Mouse (Mus musculus): ENCODE measurements around the gene Ube2n. TPM values are rescaled to one million over a fixed set of nuclear protein-coding genes. Genes with fewer than 3 reads are reported as not detected.
"Not testable (repeated sequence)": the region's sequence is repeated elsewhere in the genome, so short reads cannot be mapped to it uniquely, and the experiment has no call there.

The Ube2n gene
- polyA plus RNA-seq, 1 experiment from 2014 or later, result 471 TPM

DNA sequence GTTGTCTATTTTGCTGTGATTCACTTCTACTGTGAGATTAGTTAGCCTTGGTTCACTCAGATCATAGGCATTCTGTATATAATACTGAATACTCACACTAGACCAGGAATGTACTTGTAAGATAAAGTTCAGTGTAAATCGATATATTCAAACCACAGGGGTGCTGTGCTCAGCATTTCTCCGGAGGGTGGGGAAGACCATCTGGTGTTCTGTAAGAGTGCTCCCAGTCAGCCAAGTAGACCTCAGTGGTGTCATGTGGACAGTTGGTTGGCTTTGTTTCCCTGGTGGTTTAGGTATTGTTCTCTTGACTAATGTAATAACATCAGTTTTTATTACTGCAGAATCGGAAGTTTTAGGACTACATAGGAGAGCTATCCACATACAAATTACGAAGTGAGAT, 30.1 kb downstream of the Ube2n start:
- DNase-seq (ENCODE audit: low spot score), result no peak

DNA sequence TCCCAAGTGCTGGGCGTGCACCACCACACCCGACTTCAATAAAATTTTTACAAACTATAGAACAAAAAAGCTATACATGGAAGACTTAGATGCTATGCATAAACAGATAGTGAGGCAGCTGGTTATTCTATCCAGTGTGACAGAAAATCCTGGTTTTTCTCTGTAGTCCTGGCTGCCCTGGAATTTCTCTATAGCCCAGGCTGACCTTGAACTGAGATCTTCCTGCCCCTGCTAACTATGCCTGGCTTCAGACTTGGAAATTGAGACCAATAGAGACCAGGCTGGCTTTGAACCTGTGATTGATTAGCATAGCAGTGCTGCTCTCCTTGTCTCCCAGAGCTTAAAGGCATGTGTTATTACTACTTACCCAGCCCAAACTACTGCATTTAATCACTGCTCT, 31.2 kb downstream of the Ube2n start:
- H3K36me3 ChIP-seq (ENCODE audit: control insufficient read depth, insufficient read depth, low read length), result 0 out of 2 replicates have a peak, but pooled peaks cover 4% of the 10 kb centered on the region
- WGBS, result 95% methylated on average over 2 of the region's 2 CpGs

More for the DNA sequence above, 30.1 kb downstream of the Ube2n start:
- WGBS, result 74% methylated on average over 4 of the region's 4 CpGs
- no peaks in the 10 kb centered on the region for H3K9me3 ChIP-seq (ENCODE audit: control insufficient read depth, low read length)
- H3K9ac ChIP-seq (ENCODE audit: low read depth, low read length), result no peak overlapping the region
- H3K4me2 ChIP-seq (replicated peaks; ENCODE audit: low read depth, low read length), result no peak overlapping the region
- H3K36me3 ChIP-seq (ENCODE audit: control insufficient read depth, insufficient read depth, low read length), result 0 out of 2 replicates have a peak, but pooled peaks cover 2% of the 10 kb centered on the region
- no peak overlapping the region for H3K4me3 ChIP-seq (ENCODE audit: low read depth, low read length)
- no peak for ATAC-seq (ENCODE audit: low FRiP score)
- no peaks in the 10 kb centered on the region for H3K27me3 ChIP-seq (ENCODE audit: control insufficient read depth, insufficient read depth, low read length)
- no peak overlapping the region for H3K27ac ChIP-seq (ENCODE audit: low read depth, low read length)
- H3K4me1 ChIP-seq (replicated peaks; ENCODE audit: control insufficient read depth, insufficient read depth, low read length), result no peaks in the 10 kb centered on the region

DNA sequence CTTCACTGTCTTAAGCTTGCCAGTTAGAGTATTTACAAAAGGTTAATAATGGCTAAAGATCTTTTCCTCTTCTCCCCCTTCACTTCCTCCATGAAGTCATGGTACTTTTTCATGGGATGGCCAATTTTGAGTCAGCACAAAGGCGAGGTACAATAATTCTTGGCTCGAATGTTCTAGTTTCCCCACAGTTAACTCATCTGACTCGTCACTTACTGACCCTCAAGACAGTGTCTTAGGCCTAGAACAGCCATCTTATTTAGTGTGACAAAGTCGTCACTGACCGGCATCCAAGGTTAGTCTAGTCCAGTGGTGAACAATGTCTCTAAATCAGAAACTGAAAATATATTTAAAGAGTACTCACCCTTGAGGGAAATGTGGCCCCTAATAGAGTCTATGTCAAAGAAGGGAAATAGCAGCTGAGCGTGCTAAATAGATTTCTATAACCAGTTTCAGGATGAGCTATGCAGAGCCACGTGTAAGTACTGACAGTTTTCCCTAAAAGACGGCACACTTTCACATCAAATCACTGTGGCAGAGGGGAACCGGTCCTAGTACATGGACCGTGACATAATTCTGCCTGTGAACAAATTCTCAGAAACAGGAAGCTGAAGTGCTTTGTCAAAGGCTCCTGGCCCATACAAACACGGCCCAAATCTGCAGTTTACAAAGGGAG, 33.3 kb downstream of the Ube2n start:
- Histone ChIP-seq H3K9ac (ENCODE audit: low read depth, low read length) (no peak overlapping the region), H3K27ac (ENCODE audit: low read depth, low read length) (no peak overlapping the region), H3K4me2 (replicated peaks; ENCODE audit: low read depth, low read length) (no peak overlapping the region), H3K4me3 (ENCODE audit: low read depth, low read length) (no peak overlapping the region), H3K27me3 (ENCODE audit: control insufficient read depth, insufficient read depth, low read length) (no peaks in the 10 kb centered on the region), H3K9me3 (ENCODE audit: control insufficient read depth, low read length) (no peaks in the 10 kb centered on the region), H3K4me1 (replicated peaks; ENCODE audit: control insufficient read depth, insufficient read depth, low read length) (no peaks in the 10 kb centered on the region), H3K36me3 (ENCODE audit: control insufficient read depth, insufficient read depth, low read length) (0 out of 2 replicates have a peak, but pooled peaks cover 4% of the 10 kb centered on the region)
- 89% methylated on average over 11 of the region's 11 CpGs for WGBS
- no peak for DNase-seq (ENCODE audit: low spot score)
- ATAC-seq (ENCODE audit: low FRiP score), result no peak

More for the DNA sequence above, 31.2 kb downstream of the Ube2n start:
- no peak for DNase-seq (ENCODE audit: low spot score)
- Histone ChIP-seq H3K4me1 (replicated peaks; ENCODE audit: control insufficient read depth, insufficient read depth, low read length) (no peaks in the 10 kb centered on the region), H3K4me2 (replicated peaks; ENCODE audit: low read depth, low read length) (no peak overlapping the region), H3K9ac (ENCODE audit: low read depth, low read length) (no peak overlapping the region), H3K27ac (ENCODE audit: low read depth, low read length) (no peak overlapping the region), H3K4me3 (ENCODE audit: low read depth, low read length) (no peak overlapping the region), H3K9me3 (ENCODE audit: control insufficient read depth, low read length) (no peaks in the 10 kb centered on the region), H3K27me3 (ENCODE audit: control insufficient read depth, insufficient read depth, low read length) (no peaks in the 10 kb centered on the region)
- ATAC-seq (ENCODE audit: low FRiP score), result no peak

DNA sequence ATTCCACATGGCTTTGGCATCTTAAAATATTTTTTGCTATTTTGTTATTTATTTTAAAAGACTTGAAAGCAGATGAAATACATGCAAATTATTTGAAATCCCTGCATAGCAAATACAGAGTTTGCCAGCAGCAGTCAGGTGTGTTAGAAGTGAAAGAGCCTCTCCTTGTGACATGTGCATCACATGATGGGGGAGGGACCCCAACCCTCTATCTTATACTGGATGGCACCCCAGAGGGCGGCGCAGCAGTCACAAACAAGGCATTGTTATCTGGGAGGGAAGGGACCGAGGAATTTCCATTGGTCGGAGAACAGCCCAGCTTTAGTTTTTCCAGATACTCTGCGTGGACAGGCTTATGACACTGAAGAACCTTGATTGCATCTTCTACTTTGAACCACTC, 34.1 kb downstream of the Ube2n start:
- not testable (repeated sequence) for H3K27ac ChIP-seq (ENCODE audit: low read depth, low read length); H3K9me3 ChIP-seq (ENCODE audit: control insufficient read depth, low read length); H3K4me1 ChIP-seq (replicated peaks; ENCODE audit: control insufficient read depth, insufficient read depth, low read length); H3K36me3 ChIP-seq (ENCODE audit: control insufficient read depth, insufficient read depth, low read length); ATAC-seq (ENCODE audit: low FRiP score); H3K4me3 ChIP-seq (ENCODE audit: low read depth, low read length); H3K4me2 ChIP-seq (replicated peaks; ENCODE audit: low read depth, low read length); DNase-seq (ENCODE audit: low spot score); H3K9ac ChIP-seq (ENCODE audit: low read depth, low read length); H3K27me3 ChIP-seq (ENCODE audit: control insufficient read depth, insufficient read depth, low read length)
- WGBS, result 62% methylated on average over 5 of the region's 5 CpGs

DNA sequence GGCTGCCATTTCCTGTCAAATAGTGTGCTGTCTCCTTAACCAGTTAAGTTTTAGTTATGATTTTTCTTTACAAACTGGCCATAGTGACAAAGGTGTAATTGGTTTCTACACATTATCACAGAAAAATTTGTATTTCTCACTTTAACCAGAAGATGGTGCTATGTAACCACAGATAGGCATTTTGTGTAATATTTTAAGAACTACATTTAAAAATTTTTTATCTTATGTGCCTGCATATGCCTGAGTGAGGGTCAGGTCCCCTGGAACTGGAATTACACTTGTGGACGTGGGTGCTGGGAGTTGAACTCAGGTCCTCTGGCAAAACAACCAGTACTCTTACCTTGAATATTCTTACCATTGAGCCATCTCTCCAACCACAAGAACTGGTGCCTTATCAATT, 35.6 kb downstream of the Ube2n start:
- DNase-seq (ENCODE audit: low spot score) (no peak), ATAC-seq (ENCODE audit: low FRiP score) (no peak)
- Histone ChIP-seq H3K27ac (ENCODE audit: low read depth, low read length) (no peak overlapping the region), H3K9me3 (ENCODE audit: control insufficient read depth, low read length) (no peaks in the 10 kb centered on the region), H3K27me3 (ENCODE audit: control insufficient read depth, insufficient read depth, low read length) (no peaks in the 10 kb centered on the region), H3K4me3 (ENCODE audit: low read depth, low read length) (no peak overlapping the region), H3K9ac (ENCODE audit: low read depth, low read length) (no peak overlapping the region), H3K4me2 (replicated peaks; ENCODE audit: low read depth, low read length) (no peak overlapping the region), H3K4me1 (replicated peaks; ENCODE audit: control insufficient read depth, insufficient read depth, low read length) (no peaks in the 10 kb centered on the region), H3K36me3 (ENCODE audit: control insufficient read depth, insufficient read depth, low read length) (0 out of 2 replicates have a peak, but pooled peaks cover 4% of the 10 kb centered on the region)
- 87% methylated on average over 1 of the region's 1 CpGs for WGBS

DNA sequence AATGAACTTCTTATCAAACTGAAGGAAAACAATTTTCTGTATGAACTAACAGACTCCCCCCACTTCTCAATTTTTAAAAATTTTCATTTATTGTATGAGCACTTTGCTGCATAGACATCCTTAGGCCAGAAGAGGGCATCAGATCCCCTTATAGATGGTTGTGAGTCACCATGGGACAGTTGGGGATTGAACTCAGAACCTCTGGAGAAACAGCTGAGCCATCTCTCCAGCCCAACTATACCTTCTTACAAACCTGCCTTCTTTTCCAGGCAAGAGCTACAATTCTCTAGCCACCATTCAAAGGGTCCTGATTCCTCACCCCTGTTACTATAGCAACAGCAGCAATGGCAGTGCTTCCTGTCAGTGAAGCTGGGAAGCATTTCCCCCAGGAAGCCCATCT, 36.8 kb downstream of the Ube2n start:
- Histone ChIP-seq H3K9me3 (ENCODE audit: control insufficient read depth, low read length) (no peaks in the 10 kb centered on the region), H3K27ac (ENCODE audit: low read depth, low read length) (no peak overlapping the region), H3K9ac (ENCODE audit: low read depth, low read length) (no peak overlapping the region), H3K4me3 (ENCODE audit: low read depth, low read length) (no peak overlapping the region), H3K36me3 (ENCODE audit: control insufficient read depth, insufficient read depth, low read length) (0 out of 2 replicates have a peak, but pooled peaks cover 4% of the 10 kb centered on the region), H3K4me2 (replicated peaks; ENCODE audit: low read depth, low read length) (no peak overlapping the region), H3K27me3 (ENCODE audit: control insufficient read depth, insufficient read depth, low read length) (no peaks in the 10 kb centered on the region), H3K4me1 (replicated peaks; ENCODE audit: control insufficient read depth, insufficient read depth, low read length) (no peaks in the 10 kb centered on the region)
- DNase-seq (ENCODE audit: low spot score) (peak; percentile 45), ATAC-seq (ENCODE audit: low FRiP score) (no peak)

DNA sequence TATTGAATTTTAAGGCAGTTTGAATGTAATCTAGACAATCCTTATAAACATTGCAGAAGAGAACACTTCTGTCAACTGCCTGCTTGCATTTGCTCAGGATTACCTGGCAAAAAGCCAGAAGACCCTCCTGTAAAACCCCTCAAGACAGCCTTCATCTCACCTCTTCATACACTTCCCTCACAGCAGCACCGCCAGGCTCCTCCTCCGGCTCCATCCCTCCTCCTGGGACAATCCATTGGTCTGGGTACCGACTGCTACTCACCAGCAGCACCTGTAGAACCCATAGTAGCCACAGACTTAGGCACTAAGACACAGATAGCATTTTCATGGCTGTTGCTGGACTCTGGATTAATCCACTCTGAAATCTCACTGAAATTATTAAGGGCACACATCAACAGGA, 37.4 kb downstream of the Ube2n start:
- no peaks in the 10 kb centered on the region for H3K9me3 ChIP-seq (ENCODE audit: control insufficient read depth, low read length)
- no peak overlapping the region for H3K4me3 ChIP-seq (ENCODE audit: low read depth, low read length)
- H3K27me3 ChIP-seq (ENCODE audit: control insufficient read depth, insufficient read depth, low read length), result no peaks in the 10 kb centered on the region
- no peak overlapping the region for H3K27ac ChIP-seq (ENCODE audit: low read depth, low read length)
- 65% methylated on average over 3 of the region's 3 CpGs for WGBS
- H3K4me1 ChIP-seq (replicated peaks; ENCODE audit: control insufficient read depth, insufficient read depth, low read length), result no peaks in the 10 kb centered on the region
- no peak for ATAC-seq (ENCODE audit: low FRiP score)
- 0 out of 2 replicates have a peak, but pooled peaks cover 4% of the 10 kb centered on the region for H3K36me3 ChIP-seq (ENCODE audit: control insufficient read depth, insufficient read depth, low read length)
- no peak overlapping the region for H3K4me2 ChIP-seq (replicated peaks; ENCODE audit: low read depth, low read length)
- DNase-seq (ENCODE audit: low spot score), result no peak
- H3K9ac ChIP-seq (ENCODE audit: low read depth, low read length), result no peak overlapping the region

DNA sequence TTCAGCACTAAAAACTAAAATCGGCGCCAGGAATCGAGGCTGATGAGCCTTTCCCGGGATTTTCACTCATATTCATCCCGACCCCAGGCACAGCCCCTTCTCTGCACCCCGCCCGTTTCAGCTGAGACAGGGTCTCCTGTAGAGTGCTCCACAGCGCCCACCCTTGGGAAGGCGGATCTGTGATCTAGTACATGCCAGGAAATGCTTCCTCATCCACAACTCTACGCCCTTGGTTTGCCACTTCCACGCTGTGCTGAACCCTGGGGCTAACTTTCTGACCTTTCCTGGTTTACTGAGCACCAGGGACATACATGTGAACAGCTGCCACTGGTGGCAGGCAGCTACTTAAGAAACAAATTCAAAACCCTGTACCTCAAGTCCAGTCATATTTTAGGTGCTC, 40.9 kb downstream of the Ube2n start:
- no peaks in the 10 kb centered on the region for H3K27me3 ChIP-seq (ENCODE audit: control insufficient read depth, insufficient read depth, low read length)
- H3K27ac ChIP-seq (ENCODE audit: low read depth, low read length), result no peak overlapping the region
- WGBS, result 83% methylated on average over 11 of the region's 11 CpGs
- H3K4me1 ChIP-seq (replicated peaks; ENCODE audit: control insufficient read depth, insufficient read depth, low read length), result no peaks in the 10 kb centered on the region
- no peak overlapping the region for H3K4me2 ChIP-seq (replicated peaks; ENCODE audit: low read depth, low read length)
- H3K9ac ChIP-seq (ENCODE audit: low read depth, low read length), result no peak overlapping the region
- 0 out of 2 replicates have a peak, but pooled peaks cover 2% of the 10 kb centered on the region for H3K36me3 ChIP-seq (ENCODE audit: control insufficient read depth, insufficient read depth, low read length)
- H3K9me3 ChIP-seq (ENCODE audit: control insufficient read depth, low read length), result no peaks in the 10 kb centered on the region
- no peak overlapping the region for H3K4me3 ChIP-seq (ENCODE audit: low read depth, low read length)
- ATAC-seq (ENCODE audit: low FRiP score), result no peak
- DNase-seq (ENCODE audit: low spot score), result no peak

DNA sequence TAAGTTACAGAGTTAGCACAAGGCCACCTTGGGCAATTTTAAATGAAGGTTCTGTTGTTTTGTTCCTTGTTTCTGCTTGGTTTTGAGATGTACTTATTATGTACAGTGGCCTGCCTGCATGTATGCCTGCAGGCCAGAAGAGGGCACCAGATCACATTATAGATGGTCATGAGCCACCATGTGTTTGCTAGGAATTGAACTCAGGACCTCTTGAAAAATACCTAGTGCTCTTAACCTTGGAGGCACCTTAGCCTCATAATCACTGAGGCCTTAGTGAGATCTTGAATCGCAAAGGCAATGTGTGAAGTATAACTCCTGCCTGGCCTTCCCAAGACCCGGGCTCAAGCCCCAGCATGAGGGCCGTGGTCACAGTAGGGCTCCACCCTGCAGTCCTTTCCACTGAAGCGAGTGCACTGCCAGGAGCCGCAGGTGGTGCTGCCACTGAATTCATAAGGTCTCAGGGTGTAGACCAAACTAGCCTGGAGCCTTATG, 42.4 kb downstream of the Ube2n start:
- DNase-seq (ENCODE audit: low spot score) (peak; percentile 49), ATAC-seq (ENCODE audit: low FRiP score) (no peak; the same call in 1 of the 2 replicates)
- 83% methylated on average over 5 of the region's 5 CpGs for WGBS
- no peak overlapping the region for H3K4me3 ChIP-seq (ENCODE audit: low read depth, low read length)
- H3K9ac ChIP-seq (ENCODE audit: low read depth, low read length), result no peak overlapping the region
- no peaks in the 10 kb centered on the region for H3K9me3 ChIP-seq (ENCODE audit: control insufficient read depth, low read length)
- H3K4me2 ChIP-seq (replicated peaks; ENCODE audit: low read depth, low read length), result no peak overlapping the region
- H3K27me3 ChIP-seq (ENCODE audit: control insufficient read depth, insufficient read depth, low read length), result no peaks in the 10 kb centered on the region
- H3K36me3 ChIP-seq (ENCODE audit: control insufficient read depth, insufficient read depth, low read length), result no peaks in the 10 kb centered on the region
- H3K27ac ChIP-seq (ENCODE audit: low read depth, low read length), result no peak overlapping the region
- no peaks in the 10 kb centered on the region for H3K4me1 ChIP-seq (replicated peaks; ENCODE audit: control insufficient read depth, insufficient read depth, low read length)
